Mouse (Mus musculus): ENCODE results near the gene Pigr. TPM values are rescaled to one million over a fixed set of nuclear protein-coding genes. Genes with fewer than 3 reads are reported as not detected.

The Pigr gene
- total and polyA plus RNA-seq, 2 experiments = 517 to 633 TPM

GRCm38 (mm10) chr1:130835161-130835936 is 8.9 kb downstream of the Pigr start:
- Histone ChIP-seq H3K9ac (ENCODE audit: low read depth, low read length) (peak overlapping the region; percentile 46; the same call in 1 of the 2 replicates), H3K27ac (replicated peaks; ENCODE audit: insufficient read depth, low read depth, low read length) (peak overlapping the region; percentile 94), H3K36me3 (ENCODE audit: control insufficient read depth, insufficient read depth, low read length) (peaks cover 2% of the 10 kb centered on the region; the same call in 1 of the 2 replicates), H3K4me1 (ENCODE audit: control insufficient read depth, insufficient read depth, low read length) (peaks cover 36% of the 10 kb centered on the region), H3K4me3 (ENCODE audit: insufficient read depth, low read depth, low read length) (no peak overlapping the region), H3K79me2 (ENCODE audit: control insufficient read depth, insufficient read depth, low read length) (no peaks in the 10 kb centered on the region), H3K27me3 (ENCODE audit: control insufficient read depth, insufficient read depth, low read length) (no peaks in the 10 kb centered on the region)
- peak; percentile 98 for DNase-seq (ENCODE audit: extremely low read depth, low read depth, low spot score)
- no peak for TF ChIP-seq POLR2A (IDR thresholded peaks at IDR 0.05; ENCODE audit: extremely low read depth, insufficient read depth, low read length)
- no peak for TF ChIP-seq CTCF (IDR thresholded peaks at IDR 0.05; ENCODE audit: low read depth, low read length)
- WGBS = 19% methylated on average over 6 of the region's 6 CpGs

GRCm38 (mm10) chr1:130838288-130838687 is 11.8 kb downstream of the Pigr start:
- Histone ChIP-seq H3K79me2 (ENCODE audit: control insufficient read depth, insufficient read depth, low read length) (no peaks in the 10 kb centered on the region), H3K27me3 (ENCODE audit: control insufficient read depth, insufficient read depth, low read length) (no peaks in the 10 kb centered on the region), H3K4me3 (ENCODE audit: insufficient read depth, low read depth, low read length) (no peak overlapping the region), H3K9ac (ENCODE audit: low read depth, low read length) (no peak overlapping the region), H3K27ac (replicated peaks; ENCODE audit: insufficient read depth, low read depth, low read length) (no peak overlapping the region; the same call in 1 of the 2 replicates), H3K4me1 (ENCODE audit: control insufficient read depth, insufficient read depth, low read length) (peaks cover 27% of the 10 kb centered on the region), H3K36me3 (ENCODE audit: control insufficient read depth, insufficient read depth, low read length) (peaks cover 11% of the 10 kb centered on the region)
- 74% methylated on average over 6 of the region's 6 CpGs for WGBS
- no peak for DNase-seq (ENCODE audit: extremely low read depth, low read depth, low spot score)
- TF ChIP-seq POLR2A (IDR thresholded peaks at IDR 0.05; ENCODE audit: extremely low read depth, insufficient read depth, low read length) = no peak
- no peak for TF ChIP-seq CTCF (IDR thresholded peaks at IDR 0.05; ENCODE audit: low read depth, low read length)

DNA sequence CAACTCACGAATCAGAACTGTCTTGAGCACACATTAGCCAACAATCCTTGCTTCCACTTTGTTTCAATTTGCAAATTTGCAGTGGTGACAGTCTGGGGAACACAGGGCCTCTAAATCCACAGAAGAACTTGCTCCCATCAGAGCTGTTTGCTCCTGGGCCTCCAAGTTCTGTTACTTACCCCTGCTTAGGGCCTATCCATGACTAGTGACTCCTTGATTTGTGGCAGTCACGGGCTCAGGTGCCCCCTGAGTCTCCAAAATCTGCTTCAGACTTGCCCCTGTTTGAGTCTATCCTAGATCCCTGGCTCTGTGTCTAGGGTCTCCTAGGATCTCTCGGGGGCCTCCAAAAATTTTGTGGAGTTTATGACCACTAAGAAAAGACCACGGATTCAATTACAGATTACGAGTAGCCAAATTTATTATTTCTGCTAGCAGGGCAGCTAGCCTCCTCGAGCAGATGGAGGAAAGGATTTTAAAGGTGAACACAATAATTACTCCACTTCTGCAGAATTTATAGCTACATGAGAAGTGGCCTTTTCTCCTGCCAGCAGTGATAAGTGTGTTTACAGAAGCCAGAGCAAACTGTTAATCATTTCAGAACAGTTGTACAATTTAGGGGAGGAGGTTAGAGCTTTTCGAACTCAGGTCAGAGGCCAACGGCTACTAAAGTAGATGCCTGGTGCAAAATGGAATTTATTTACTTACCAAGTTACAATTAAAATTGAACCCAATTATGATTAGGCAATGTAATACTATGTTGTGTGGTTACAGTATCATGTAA is 14.3 kb downstream of the Pigr start:
- H3K4me3 ChIP-seq (ENCODE audit: insufficient read depth, low read depth, low read length) = no peak overlapping the region
- peak; percentile 99 for DNase-seq (ENCODE audit: extremely low read depth, low read depth, low spot score)
- peak overlapping the region; percentile 68 for H3K9ac ChIP-seq (ENCODE audit: low read depth, low read length)
- no peak for TF ChIP-seq CTCF (IDR thresholded peaks at IDR 0.05; ENCODE audit: low read depth, low read length)
- no peak for TF ChIP-seq POLR2A (IDR thresholded peaks at IDR 0.05; ENCODE audit: extremely low read depth, insufficient read depth, low read length)
- H3K27ac ChIP-seq (replicated peaks; ENCODE audit: insufficient read depth, low read depth, low read length) = peak overlapping the region; percentile 99
- H3K36me3 ChIP-seq (ENCODE audit: control insufficient read depth, insufficient read depth, low read length) = peaks cover 22% of the 10 kb centered on the region
- peaks cover 22% of the 10 kb centered on the region for H3K4me1 ChIP-seq (ENCODE audit: control insufficient read depth, insufficient read depth, low read length)
- H3K79me2 ChIP-seq (ENCODE audit: control insufficient read depth, insufficient read depth, low read length) = no peaks in the 10 kb centered on the region
- 21% methylated on average over 8 of the region's 8 CpGs for WGBS
- H3K27me3 ChIP-seq (ENCODE audit: control insufficient read depth, insufficient read depth, low read length) = no peaks in the 10 kb centered on the region

DNA sequence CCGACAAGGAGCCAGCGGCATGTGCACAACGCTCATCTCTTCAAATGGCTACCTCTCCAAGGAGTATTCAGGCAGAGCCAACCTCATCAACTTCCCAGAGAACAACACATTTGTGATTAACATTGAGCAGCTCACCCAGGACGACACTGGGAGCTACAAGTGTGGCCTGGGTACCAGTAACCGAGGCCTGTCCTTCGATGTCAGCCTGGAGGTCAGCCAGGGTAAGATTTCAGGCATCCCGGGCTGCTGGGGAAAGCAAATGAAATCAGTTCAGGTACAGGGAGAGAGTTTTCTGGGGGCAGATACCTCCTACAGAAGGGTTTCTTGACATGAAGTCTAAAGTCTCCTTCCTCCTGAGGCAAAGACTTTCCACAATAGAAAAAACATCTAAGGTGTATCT is 15.1 kb downstream of the Pigr start:
- H3K79me2 ChIP-seq (ENCODE audit: control insufficient read depth, insufficient read depth, low read length) = no peaks in the 10 kb centered on the region
- DNase-seq (ENCODE audit: extremely low read depth, low read depth, low spot score) = peak; percentile 51
- peaks cover 23% of the 10 kb centered on the region for H3K36me3 ChIP-seq (ENCODE audit: control insufficient read depth, insufficient read depth, low read length)
- TF ChIP-seq CTCF (IDR thresholded peaks at IDR 0.05; ENCODE audit: low read depth, low read length) (no peak), POLR2A (IDR thresholded peaks at IDR 0.05; ENCODE audit: extremely low read depth, insufficient read depth, low read length) (no peak)
- peak overlapping the region; percentile 85 for H3K27ac ChIP-seq (replicated peaks; ENCODE audit: insufficient read depth, low read depth, low read length)
- peaks cover 18% of the 10 kb centered on the region for H3K4me1 ChIP-seq (ENCODE audit: control insufficient read depth, insufficient read depth, low read length)
- 56% methylated on average over 7 of the region's 7 CpGs for WGBS
- H3K9ac ChIP-seq (ENCODE audit: low read depth, low read length) = no peak overlapping the region
- H3K27me3 ChIP-seq (ENCODE audit: control insufficient read depth, insufficient read depth, low read length) = no peaks in the 10 kb centered on the region
- H3K4me3 ChIP-seq (ENCODE audit: insufficient read depth, low read depth, low read length) = no peak overlapping the region

GRCm38 (mm10) chr1:130844516-130844915 is 18.0 kb downstream of the Pigr start:
- Histone ChIP-seq H3K36me3 (ENCODE audit: control insufficient read depth, insufficient read depth, low read length) (peaks cover 36% of the 10 kb centered on the region), H3K79me2 (ENCODE audit: control insufficient read depth, insufficient read depth, low read length) (no peaks in the 10 kb centered on the region), H3K9ac (ENCODE audit: low read depth, low read length) (no peak overlapping the region), H3K4me1 (ENCODE audit: control insufficient read depth, insufficient read depth, low read length) (peaks cover 14% of the 10 kb centered on the region), H3K4me3 (ENCODE audit: insufficient read depth, low read depth, low read length) (no peak overlapping the region), H3K27ac (replicated peaks; ENCODE audit: insufficient read depth, low read depth, low read length) (no peak overlapping the region), H3K27me3 (ENCODE audit: control insufficient read depth, insufficient read depth, low read length) (no peaks in the 10 kb centered on the region)
- TF ChIP-seq CTCF (IDR thresholded peaks at IDR 0.05; ENCODE audit: low read depth, low read length) = no peak
- no peak for TF ChIP-seq POLR2A (IDR thresholded peaks at IDR 0.05; ENCODE audit: extremely low read depth, insufficient read depth, low read length)
- peak; percentile 68 for DNase-seq (ENCODE audit: extremely low read depth, low read depth, low spot score)
- WGBS = 26% methylated on average over 7 of the region's 7 CpGs

Measured in liver, adult 2 months (tissue).